9 mouse cellular contexts compared by ENCODE assay signal in the genomic region with DNA sequence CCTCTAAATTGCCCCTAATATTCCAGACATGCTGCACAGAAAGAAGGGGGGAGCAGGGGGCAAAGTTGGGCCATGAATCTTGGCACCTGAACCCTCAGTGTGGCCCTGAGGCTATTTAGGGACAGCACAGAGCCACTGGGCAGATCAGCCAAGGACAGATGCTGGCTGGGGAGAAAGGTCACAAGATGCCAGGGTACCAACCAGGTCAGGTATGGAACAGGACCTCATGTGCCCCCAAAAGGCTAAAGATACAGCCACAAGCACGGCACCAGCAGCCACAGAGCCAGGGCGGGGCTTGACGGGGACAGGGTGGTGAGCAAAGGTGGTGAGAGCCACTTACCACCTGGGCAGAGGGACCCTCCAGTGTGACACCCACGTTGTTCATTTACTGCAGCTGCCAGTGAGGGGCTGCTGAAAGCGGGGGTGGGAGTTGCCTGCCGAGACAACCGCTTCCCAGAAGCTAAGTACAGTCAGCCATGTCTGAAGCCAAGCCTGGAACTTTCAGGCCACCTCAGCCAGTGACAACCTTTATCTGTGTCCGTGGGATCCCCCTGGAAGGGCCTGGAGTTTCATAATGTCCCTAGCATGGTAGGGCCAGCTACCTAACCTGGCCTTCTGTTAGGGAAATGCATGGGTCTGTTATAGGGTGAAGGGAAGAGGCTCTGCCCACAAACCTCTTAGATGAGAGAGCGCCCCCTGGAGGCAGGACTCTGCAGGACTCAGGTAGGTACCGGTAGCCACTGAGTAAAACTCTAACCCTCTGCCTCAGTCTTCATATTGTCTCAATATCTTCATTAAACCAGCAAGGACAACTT. TPM values are rescaled to one million over a fixed set of nuclear protein-coding genes. Genes with fewer than 3 reads are reported as not detected.
A peak's percentile ranks its signal among the peaks of the same experiment; 100 is the strongest.
DNase-seq lines count a peak whose midpoint lies in the region; ATAC-seq lines count a peak whose summit lies in the region.
"Had no signal": no experiment of that assay in that cellular context is flagged by ENCODE, and none has a peak within 500 bp of the region (broad histone marks: within the 10 kb centered on the region; RNA-seq: fewer than 3 reads in every experiment).

No protein-coding gene starts in this region.

- no peak overlapping the region for H3K4me3 ChIP-seq in forebrain, embryonic 14.5 days (ENCODE audit: low read depth, low read length)
- H3K4me3 ChIP-seq in forebrain, embryonic 15.5 days = no peak overlapping the region
- H3K4me3 ChIP-seq: limb, embryonic 12.5 days had no signal

- no peak overlapping the region for H3K9ac ChIP-seq in forebrain, embryonic 14.5 days (ENCODE audit: low read length)
- H3K9ac ChIP-seq in forebrain, embryonic 15.5 days (replicated peaks) = no peak overlapping the region
- H3K9ac ChIP-seq: limb, embryonic 12.5 days had no signal

- no peak overlapping the region for H3K27ac ChIP-seq in forebrain, embryonic 14.5 days (ENCODE audit: low read depth, low read length)
- no peak overlapping the region for H3K27ac ChIP-seq in forebrain, embryonic 15.5 days (replicated peaks)
- H3K27ac ChIP-seq: limb, embryonic 12.5 days had no signal

- peak; percentile 56 for DNase-seq in forebrain, embryonic 14.5 days (ENCODE audit: low spot score)
- DNase-seq in MEL-GATA-1-ER (ENCODE audit: extremely low read depth, low read depth) = peak; percentile 36
- DNase-seq in cerebellum, adult 9-10 months = peak; percentile 63
- DNase-seq in layer of hippocampus, adult 8-10 months (ENCODE audit: low spot score in 2 of 2) = peak; percentile 24 to 52
- peak; percentile 37 to 64 for DNase-seq in lung, postnatal 4 days
- peak; percentile 53 for DNase-seq in splenic B cell, adult 2 months (ENCODE audit: low read depth, low spot score)

- H3K27me3 ChIP-seq in forebrain, embryonic 14.5 days (replicated peaks; ENCODE audit: control insufficient read depth, insufficient read depth, low read length) = no peaks in the 10 kb centered on the region
- no peaks in the 10 kb centered on the region for H3K27me3 ChIP-seq in forebrain, embryonic 15.5 days
- H3K27me3 ChIP-seq in splenic B cell, adult 2 months (ENCODE audit: control insufficient read depth, insufficient read depth, low read length, poor library complexity, severe bottlenecking) = no peaks in the 10 kb centered on the region
- H3K27me3 ChIP-seq: limb, embryonic 12.5 days had no signal

- no peak for ATAC-seq in forebrain, embryonic 14.5 days
- no peak for ATAC-seq in forebrain, embryonic 15.5 days (replicated peaks)
- peak; percentile 34 for ATAC-seq in granulocyte monocyte progenitor cell, adult 5-6 weeks (replicated peaks; ENCODE audit: poor library complexity, severe bottlenecking)

- 60% methylated on average over 10 of the region's 10 CpGs for WGBS in forebrain, embryonic 14.5 days
- 54% methylated on average over 10 of the region's 10 CpGs for WGBS in forebrain, embryonic 15.5 days

- H3K4me2 ChIP-seq in forebrain, embryonic 14.5 days (ENCODE audit: low read length) = no peak overlapping the region
- H3K4me2 ChIP-seq in forebrain, embryonic 15.5 days (replicated peaks) = no peak overlapping the region
- H3K4me2 ChIP-seq: limb, embryonic 12.5 days had no signal

- no peaks in the 10 kb centered on the region for H3K36me3 ChIP-seq in forebrain, embryonic 14.5 days (ENCODE audit: control insufficient read depth, insufficient read depth, low read length)
- no peaks in the 10 kb centered on the region for H3K36me3 ChIP-seq in forebrain, embryonic 15.5 days
- H3K36me3 ChIP-seq in splenic B cell, adult 2 months (ENCODE audit: control insufficient read depth, insufficient read depth, low read length, poor library complexity, severe bottlenecking) = no peaks in the 10 kb centered on the region
- H3K36me3 ChIP-seq: limb, embryonic 12.5 days had no signal

- no peaks in the 10 kb centered on the region; the same call in 1 of the 2 replicates for H3K4me1 ChIP-seq in forebrain, embryonic 14.5 days (ENCODE audit: control insufficient read depth, insufficient read depth, low read length)
- H3K4me1 ChIP-seq in forebrain, embryonic 15.5 days = peaks cover 47% of the 10 kb centered on the region
- H3K4me1 ChIP-seq: limb, embryonic 12.5 days had no signal

- no peaks in the 10 kb centered on the region for H3K9me3 ChIP-seq in forebrain, embryonic 14.5 days (replicated peaks; ENCODE audit: control insufficient read depth, low read length)
- no peaks in the 10 kb centered on the region for H3K9me3 ChIP-seq in forebrain, embryonic 15.5 days
- H3K9me3 ChIP-seq: limb, embryonic 12.5 days had no signal

RNA-seq across cellular contexts. Expression of a gene that starts 50.7 kb away (rescaled TPM):
- polyA plus RNA-seq in forebrain, embryonic 14.5 days (2014; fragmentation: Nextera tagmentation; extraction: Ambion mirVana) = 16.7 and 30.0 TPM in 2 replicates
- polyA plus RNA-seq in forebrain, embryonic 15.5 days (2015; fragmentation: Nextera tagmentation; extraction: Ambion mirVana) = 32.3 and 33.7 TPM in 2 replicates
- total RNA-seq in granulocyte monocyte progenitor cell, adult 5-6 weeks (2014; fragmentation: Nextera tagmentation) = 3.3 TPM in 1 of 2 replicates, not detected in the other
- 1.9 TPM in 1 of 2 replicates, not detected in the other for total RNA-seq in granulocyte monocyte progenitor cell, adult 5-6 weeks (2017)
- total RNA-seq in layer of hippocampus, adult 8-10 months (2022) = 10 to 100 TPM; 41.0 to 48.6 (median 45.2) TPM

Comparison
In these comparisons a context has a peak if more than half of its experiments do, and no peak if none do; other contexts are left out.
1. RNA of a gene that starts 50.7 kb away (total RNA-seq): 41.0 to 48.6 TPM in layer of hippocampus, adult 8-10 months; 1.9 to 3.3 TPM in granulocyte monocyte progenitor cell, adult 5-6 weeks; every median in the first group is over 4 times any median in the second.
2. Peak in every context shown above with its lines, with median percentiles within 50 percentile points of each other: DNase-seq.